Mouse (Mus musculus): ENCODE measurements around the gene Acat3. TPM values are rescaled to one million over a fixed set of nuclear protein-coding genes. Genes with fewer than 3 reads are reported as not detected.
A peak's percentile ranks its signal among the peaks of the same experiment; 100 is the strongest.

Acat3 gene
- polyA plus RNA-seq, 1 experiment from 2014 or later: 1.4 TPM

DNA sequence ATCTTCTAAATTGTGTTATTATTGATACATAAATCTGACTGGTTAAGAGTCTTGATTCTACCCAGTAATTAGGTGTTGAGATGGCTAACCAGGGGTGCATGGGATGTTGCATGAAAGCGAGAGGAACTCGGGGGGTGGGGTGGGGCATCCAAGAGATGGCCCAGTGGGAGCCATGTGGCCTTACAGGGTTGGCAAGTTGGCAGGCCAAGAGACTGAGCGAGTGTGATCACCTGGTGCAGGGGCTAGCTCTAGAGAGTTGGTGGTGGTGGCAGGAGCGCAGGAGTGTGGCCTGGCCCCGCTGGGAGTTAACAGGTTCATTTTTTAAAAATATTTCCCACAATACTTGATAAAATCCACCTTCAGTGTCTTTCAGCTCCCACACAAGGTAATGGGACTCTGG, 42.7 kb downstream of the Acat3 start:
- Histone ChIP-seq H3K4me1 (ENCODE audit: control insufficient read depth, insufficient read depth, low read length) (no peaks in the 10 kb centered on the region), H3K9ac (replicated peaks; ENCODE audit: low read depth, low read length) (no peak overlapping the region), H3K36me3 (ENCODE audit: control insufficient read depth, insufficient read depth, low read length) (no peaks in the 10 kb centered on the region), H3K27me3 (ENCODE audit: control insufficient read depth, insufficient read depth, low read length) (no peaks in the 10 kb centered on the region), H3K9me3 (ENCODE audit: control insufficient read depth, low read depth, low read length) (no peaks in the 10 kb centered on the region), H3K27ac (ENCODE audit: low read length) (no peak overlapping the region), H3K4me2 (replicated peaks; ENCODE audit: low read depth, low read length) (no peak overlapping the region), H3K4me3 (ENCODE audit: low read depth, low read length) (no peak overlapping the region)
- no peak; the same call in 1 of the 2 replicates for ATAC-seq (ENCODE audit: insufficient number of reproducible peaks, insufficient read depth, low FRiP score, low read depth)
- 84% methylated on average over 5 of the region's 5 CpGs for WGBS

DNA sequence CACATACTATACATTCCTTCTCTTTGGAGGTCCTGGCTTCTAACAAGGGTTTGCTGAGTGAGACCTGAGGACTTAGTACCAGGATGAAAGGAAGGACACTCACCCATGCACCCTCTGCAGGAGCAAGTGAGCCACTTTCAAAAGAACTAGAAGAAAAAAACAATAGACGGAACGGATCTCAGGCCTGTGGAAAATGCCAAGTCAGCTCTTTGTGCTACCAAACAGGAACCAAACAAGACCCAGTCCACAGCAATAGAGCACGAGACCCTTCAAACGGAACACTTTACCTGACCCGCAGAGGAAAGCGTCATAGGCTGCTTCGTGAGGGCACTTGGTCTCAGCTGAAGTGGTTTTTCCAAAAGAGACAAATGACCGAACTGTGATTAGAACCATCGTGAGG, 48.4 kb downstream of the Acat3 start:
- H3K4me2 ChIP-seq (replicated peaks; ENCODE audit: low read depth, low read length): no peak overlapping the region
- H3K27me3 ChIP-seq (ENCODE audit: control insufficient read depth, insufficient read depth, low read length): no peaks in the 10 kb centered on the region
- H3K4me1 ChIP-seq (ENCODE audit: control insufficient read depth, insufficient read depth, low read length): no peaks in the 10 kb centered on the region
- H3K9ac ChIP-seq (replicated peaks; ENCODE audit: low read depth, low read length): no peak overlapping the region
- H3K36me3 ChIP-seq (ENCODE audit: control insufficient read depth, insufficient read depth, low read length): no peaks in the 10 kb centered on the region; the same call in 1 of the 2 replicates
- H3K27ac ChIP-seq (ENCODE audit: low read length): no peak overlapping the region
- no peaks in the 10 kb centered on the region for H3K9me3 ChIP-seq (ENCODE audit: control insufficient read depth, low read depth, low read length)
- H3K4me3 ChIP-seq (ENCODE audit: low read depth, low read length): no peak overlapping the region
- no peak for ATAC-seq (ENCODE audit: insufficient number of reproducible peaks, insufficient read depth, low FRiP score, low read depth)
- 91% methylated on average over 9 of the region's 9 CpGs for WGBS

DNA sequence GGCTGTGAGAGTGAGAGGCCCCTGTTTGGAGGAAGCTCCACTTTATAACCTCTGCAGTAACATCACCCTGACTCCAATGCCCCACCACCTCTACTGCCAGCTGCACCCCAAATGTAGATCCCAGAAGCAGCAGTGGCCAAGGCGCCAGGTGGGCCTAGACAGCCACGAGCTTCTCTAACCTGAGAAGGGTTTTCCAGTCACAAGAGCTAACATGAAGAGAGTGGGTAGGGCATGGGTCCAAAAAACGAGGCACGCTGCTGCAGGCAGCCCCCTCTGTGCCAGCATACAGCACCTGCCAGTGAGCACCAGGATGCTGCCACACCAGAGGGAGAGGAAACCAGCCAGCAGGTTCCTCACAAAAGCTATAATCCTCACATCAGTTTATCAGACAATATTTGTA, 49.3 kb downstream of the Acat3 start:
- no peak overlapping the region for H3K9ac ChIP-seq (replicated peaks; ENCODE audit: low read depth, low read length)
- H3K36me3 ChIP-seq (ENCODE audit: control insufficient read depth, insufficient read depth, low read length): no peaks in the 10 kb centered on the region; the same call in 1 of the 2 replicates
- H3K9me3 ChIP-seq (ENCODE audit: control insufficient read depth, low read depth, low read length): no peaks in the 10 kb centered on the region
- peaks cover 4% of the 10 kb centered on the region; the same call in 1 of the 2 replicates for H3K4me1 ChIP-seq (ENCODE audit: control insufficient read depth, insufficient read depth, low read length)
- no peaks in the 10 kb centered on the region for H3K27me3 ChIP-seq (ENCODE audit: control insufficient read depth, insufficient read depth, low read length)
- H3K27ac ChIP-seq (ENCODE audit: low read length): no peak overlapping the region
- 89% methylated on average over 4 of the region's 4 CpGs for WGBS
- no peak overlapping the region for H3K4me3 ChIP-seq (ENCODE audit: low read depth, low read length)
- no peak overlapping the region for H3K4me2 ChIP-seq (replicated peaks; ENCODE audit: low read depth, low read length)
- ATAC-seq (ENCODE audit: insufficient number of reproducible peaks, insufficient read depth, low FRiP score, low read depth): no peak

DNA sequence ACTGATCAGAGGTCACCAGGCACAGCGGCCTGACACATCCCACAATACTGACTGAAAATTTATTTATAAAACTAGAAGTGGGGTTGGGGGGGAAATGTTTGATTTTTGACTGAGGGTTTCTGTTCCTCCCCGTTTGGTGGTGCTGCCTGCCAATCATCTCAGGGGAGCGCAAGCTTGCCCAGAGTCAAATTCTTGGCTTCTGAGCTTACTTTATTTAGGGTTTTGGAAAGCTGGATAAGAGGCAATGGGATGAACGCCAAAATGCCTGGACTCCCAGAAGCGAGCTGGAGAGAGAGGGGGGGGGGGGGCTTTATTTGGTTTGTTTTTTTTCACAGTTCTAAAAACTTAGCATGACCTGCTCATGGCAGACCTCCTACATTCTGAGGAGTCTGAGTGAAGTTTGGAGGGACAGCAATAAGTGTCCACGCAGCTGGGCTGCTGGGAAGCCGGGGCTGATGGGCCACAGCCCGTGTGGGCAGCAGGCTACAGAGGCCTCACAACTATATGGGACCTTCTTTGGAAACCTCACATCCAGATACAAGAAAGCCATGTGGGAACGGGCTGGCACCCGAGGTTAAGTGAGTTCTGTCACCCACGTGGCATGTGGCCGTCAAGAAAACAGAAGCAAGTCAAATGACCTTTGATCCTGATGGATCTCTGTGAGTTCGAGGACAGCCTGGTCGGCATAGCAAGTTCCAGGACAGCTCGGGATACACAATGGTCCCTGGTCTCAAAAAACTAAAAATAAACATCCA, 53.2 kb downstream of the Acat3 start:
- 0 out of 2 replicates have a peak, but pooled peaks have one; percentile 38 for ATAC-seq (ENCODE audit: insufficient number of reproducible peaks, insufficient read depth, low FRiP score, low read depth)
- H3K27ac ChIP-seq (ENCODE audit: low read length): no peak overlapping the region

DNA sequence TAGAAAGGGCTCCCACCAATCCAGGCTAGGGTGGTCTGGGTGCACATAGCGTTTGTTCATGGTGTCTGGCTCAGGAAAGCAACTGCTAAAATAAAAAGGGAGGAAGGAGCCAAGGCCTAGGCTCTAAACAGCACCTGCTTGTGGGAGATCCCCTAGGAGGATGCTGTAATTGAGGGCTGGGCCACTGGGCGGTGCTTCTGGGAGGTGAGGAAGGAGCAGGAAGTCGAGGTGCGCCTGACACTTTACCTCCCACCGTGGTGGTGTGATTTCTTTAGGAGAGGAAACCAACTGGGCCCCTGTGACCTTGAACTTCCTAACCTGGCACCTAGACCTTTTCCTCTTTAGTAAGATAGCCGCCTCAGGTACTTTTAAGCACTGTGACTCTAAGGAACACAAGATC, 53.8 kb downstream of the Acat3 start:
- Histone ChIP-seq H3K4me3 (ENCODE audit: low read depth, low read length) (no peak overlapping the region), H3K9me3 (ENCODE audit: control insufficient read depth, low read depth, low read length) (no peaks in the 10 kb centered on the region), H3K9ac (replicated peaks; ENCODE audit: low read depth, low read length) (no peak overlapping the region), H3K4me2 (replicated peaks; ENCODE audit: low read depth, low read length) (no peak overlapping the region), H3K36me3 (ENCODE audit: control insufficient read depth, insufficient read depth, low read length) (no peaks in the 10 kb centered on the region; the same call in 1 of the 2 replicates), H3K27ac (ENCODE audit: low read length) (no peak overlapping the region), H3K4me1 (ENCODE audit: control insufficient read depth, insufficient read depth, low read length) (peaks cover 4% of the 10 kb centered on the region; the same call in 1 of the 2 replicates), H3K27me3 (ENCODE audit: control insufficient read depth, insufficient read depth, low read length) (no peaks in the 10 kb centered on the region)
- no peak for ATAC-seq (ENCODE audit: insufficient number of reproducible peaks, insufficient read depth, low FRiP score, low read depth)
- 28% methylated on average over 6 of the region's 6 CpGs for WGBS

More for the DNA sequence above, 53.2 kb downstream of the Acat3 start:
- 57% methylated on average over 15 of the region's 15 CpGs for WGBS
- H3K36me3 ChIP-seq (ENCODE audit: control insufficient read depth, insufficient read depth, low read length): no peaks in the 10 kb centered on the region; the same call in 1 of the 2 replicates
- no peak overlapping the region for H3K4me3 ChIP-seq (ENCODE audit: low read depth, low read length)
- H3K27me3 ChIP-seq (ENCODE audit: control insufficient read depth, insufficient read depth, low read length): no peaks in the 10 kb centered on the region
- H3K4me2 ChIP-seq (replicated peaks; ENCODE audit: low read depth, low read length): no peak overlapping the region
- H3K9ac ChIP-seq (replicated peaks; ENCODE audit: low read depth, low read length): no peak overlapping the region
- peaks cover 4% of the 10 kb centered on the region; the same call in 1 of the 2 replicates for H3K4me1 ChIP-seq (ENCODE audit: control insufficient read depth, insufficient read depth, low read length)
- H3K9me3 ChIP-seq (ENCODE audit: control insufficient read depth, low read depth, low read length): no peaks in the 10 kb centered on the region

DNA sequence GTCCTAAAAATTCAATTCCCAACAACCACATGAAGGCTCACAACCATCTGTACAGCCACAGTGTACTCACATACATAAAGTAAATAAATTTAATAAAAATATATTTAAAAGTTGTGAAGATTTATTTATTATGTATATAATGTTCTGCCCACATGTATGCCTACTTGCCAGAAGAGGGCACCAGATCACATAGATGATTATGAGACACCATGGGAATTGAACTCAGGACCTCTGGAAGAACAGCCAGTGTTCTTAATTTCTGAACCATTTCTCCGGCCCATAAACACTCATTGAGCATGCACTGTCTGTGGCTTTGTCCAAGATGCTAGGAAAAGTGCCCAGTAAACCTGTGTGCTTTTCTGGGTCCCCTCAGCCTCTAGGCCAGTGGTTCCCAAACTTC, 59.2 kb downstream of the Acat3 start:
- no peaks in the 10 kb centered on the region for H3K36me3 ChIP-seq (ENCODE audit: control insufficient read depth, insufficient read depth, low read length)
- H3K4me1 ChIP-seq (ENCODE audit: control insufficient read depth, insufficient read depth, low read length): no peaks in the 10 kb centered on the region
- 88% methylated on average over 1 of the region's 1 CpGs for WGBS
- H3K27me3 ChIP-seq (ENCODE audit: control insufficient read depth, insufficient read depth, low read length): no peaks in the 10 kb centered on the region
- no peak overlapping the region for H3K27ac ChIP-seq (ENCODE audit: low read length)
- ATAC-seq (ENCODE audit: insufficient number of reproducible peaks, insufficient read depth, low FRiP score, low read depth): no peak
- H3K9me3 ChIP-seq (ENCODE audit: control insufficient read depth, low read depth, low read length): no peaks in the 10 kb centered on the region
- no peak overlapping the region for H3K9ac ChIP-seq (replicated peaks; ENCODE audit: low read depth, low read length)
- no peak overlapping the region for H3K4me2 ChIP-seq (replicated peaks; ENCODE audit: low read depth, low read length)
- H3K4me3 ChIP-seq (ENCODE audit: low read depth, low read length): no peak overlapping the region

DNA sequence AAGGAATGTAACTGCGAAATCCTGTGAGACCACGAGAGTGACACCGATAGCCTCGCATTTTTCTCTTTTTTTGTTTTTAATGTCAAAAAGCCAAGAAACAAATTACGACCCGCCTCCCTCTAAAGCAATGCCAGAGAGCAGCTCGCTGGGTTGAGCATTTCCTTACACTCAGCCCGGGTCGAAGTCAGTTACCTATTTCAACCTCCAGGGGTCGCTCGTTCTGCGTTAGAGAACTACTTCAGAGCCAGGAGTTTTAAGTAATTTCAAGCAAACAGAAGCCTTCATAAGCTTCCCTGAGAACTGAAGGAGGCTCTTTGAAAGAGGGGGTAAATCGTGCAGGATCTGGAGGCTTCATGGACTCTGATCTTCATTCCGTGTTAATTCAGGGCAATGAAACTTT, 60.2 kb downstream of the Acat3 start:
- no peak overlapping the region for H3K4me3 ChIP-seq (ENCODE audit: low read depth, low read length)
- no peaks in the 10 kb centered on the region for H3K27me3 ChIP-seq (ENCODE audit: control insufficient read depth, insufficient read depth, low read length)
- no peaks in the 10 kb centered on the region for H3K9me3 ChIP-seq (ENCODE audit: control insufficient read depth, low read depth, low read length)
- no peaks in the 10 kb centered on the region for H3K36me3 ChIP-seq (ENCODE audit: control insufficient read depth, insufficient read depth, low read length)
- WGBS: 4% methylated on average over 14 of the region's 14 CpGs
- H3K4me2 ChIP-seq (replicated peaks; ENCODE audit: low read depth, low read length): peak overlapping the region; percentile 36
- ATAC-seq (ENCODE audit: insufficient number of reproducible peaks, insufficient read depth, low FRiP score, low read depth): peak; percentile 84; the same call in 1 of the 2 replicates
- H3K9ac ChIP-seq (replicated peaks; ENCODE audit: low read depth, low read length): no peak overlapping the region
- H3K27ac ChIP-seq (ENCODE audit: low read length): no peak overlapping the region
- no peaks in the 10 kb centered on the region for H3K4me1 ChIP-seq (ENCODE audit: control insufficient read depth, insufficient read depth, low read length)

DNA sequence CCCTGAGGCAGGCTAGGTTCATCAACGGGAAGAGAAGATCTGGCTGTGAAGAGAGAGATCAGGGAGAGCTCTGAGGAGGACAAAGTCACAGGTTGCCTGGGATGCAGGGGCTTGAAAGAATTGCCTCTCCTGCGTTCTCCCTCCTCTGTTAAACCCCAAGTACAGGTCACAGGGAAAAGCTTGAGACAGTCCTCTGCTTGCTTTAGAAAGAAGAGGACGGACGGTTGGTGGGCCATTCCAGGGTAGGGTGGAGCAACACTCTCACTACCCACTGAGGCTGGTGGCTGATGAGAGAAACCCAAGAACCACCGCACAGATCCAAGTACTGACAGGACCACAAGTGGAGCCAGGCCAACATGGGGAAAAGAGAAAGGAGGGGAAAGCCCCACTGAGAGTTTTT, 64.7 kb downstream of the Acat3 start, which contains the start of gene Mrgprh:
Mrgprh (plus strand) TSS at position 301 of the 400 bp plus-strand sequence.
- Histone ChIP-seq H3K9ac (replicated peaks; ENCODE audit: low read depth, low read length) (no peak within 1 kb of the TSS), H3K27me3 (ENCODE audit: control insufficient read depth, insufficient read depth, low read length) (no peaks in the 10 kb centered on the region), H3K36me3 (ENCODE audit: control insufficient read depth, insufficient read depth, low read length) (no peaks in the 10 kb centered on the region), H3K9me3 (ENCODE audit: control insufficient read depth, low read depth, low read length) (no peaks in the 10 kb centered on the region), H3K4me2 (replicated peaks; ENCODE audit: low read depth, low read length) (no peak within 1 kb of the TSS), H3K27ac (ENCODE audit: low read length) (no peak within 1 kb of the TSS), H3K4me1 (ENCODE audit: control insufficient read depth, insufficient read depth, low read length) (no peaks in the 10 kb centered on the region), H3K4me3 (ENCODE audit: low read depth, low read length) (no peak within 1 kb of the TSS)
- ATAC-seq (ENCODE audit: insufficient number of reproducible peaks, insufficient read depth, low FRiP score, low read depth): no peak
- WGBS: 77% methylated on average over 5 of the region's 5 CpGs

All from stomach, embryonic 14.5 days (tissue).